Mouse (Mus musculus) heart, embryonic 14.5 days (tissue): Measurements from ENCODE around the gene Nxpe2. TPM values are rescaled to one million over a fixed set of nuclear protein-coding genes. Genes with fewer than 3 reads are reported as not detected.

Source experiments
- ATAC-seq: fragments of 200-750 bp; cut with Nextera tagmentation; 2 replicates; pipeline ENCODE4 v1.8.0; 2017; ENCODE audit warnings: low read depth, moderate TSS enrichment; ENCODE audit not compliant: insufficient number of reproducible peaks, insufficient read depth, low FRiP score
- H3K27ac ChIP-seq, 2 experiments: fragments of 200-500 bp in 1 of 2; fragments of 300-500 bp in 1 of 2; sonication (generic) in 1 of 2; replicated peaks in 1 of 2; 2 replicates each; pipeline ENCODE4 v1.5.1; 2012 to 2014; ENCODE audit warnings: low read depth in 2 of 2, low read length in 2 of 2, control low read depth in 1 of 2, mild to moderate bottlenecking in 1 of 2, mixed read lengths in 1 of 2; ENCODE audit not compliant: control insufficient read depth in 1 of 2, insufficient read depth in 1 of 2
- H3K27me3 ChIP-seq: fragments of 300-500 bp; sonication (generic); 2 replicates; pipeline ENCODE4 v1.6.1; 2014; ENCODE audit warnings: mild to moderate bottlenecking, low read length, control low read depth; ENCODE audit not compliant: control insufficient read depth, insufficient read depth
- H3K36me3 ChIP-seq: fragments of 300-500 bp; sonication (generic); 2 replicates; pipeline ENCODE4 v1.6.1; 2014; ENCODE audit warnings: mild to moderate bottlenecking, control low read depth, low read length, mixed read lengths; ENCODE audit not compliant: control insufficient read depth, insufficient read depth
- H3K4me1 ChIP-seq, 2 experiments: fragments of 200-500 bp in 1 of 2; fragments of 300-500 bp in 1 of 2; sonication (generic) in 1 of 2; 2 replicates each; pipeline ENCODE4 v1.6.1; 2012 to 2014; ENCODE audit warnings: low read length in 2 of 2, control low read depth in 1 of 2, mixed read lengths in 1 of 2; ENCODE audit not compliant: control insufficient read depth in 2 of 2, insufficient read depth in 2 of 2
- H3K4me2 ChIP-seq: fragments of 300-500 bp; sonication (generic); 2 replicates; pipeline ENCODE4 v1.6.1; 2014; ENCODE audit warnings: mild to moderate bottlenecking, low read length
- H3K4me3 ChIP-seq, 2 experiments: fragments of 200-500 bp in 1 of 2; fragments of 300-500 bp in 1 of 2; sonication (generic) in 1 of 2; 2 replicates each; pipeline ENCODE4 v1.5.1; 2012 to 2014; ENCODE audit warnings: low read length in 2 of 2, mild to moderate bottlenecking in 2 of 2, control low read depth in 1 of 2, low read depth in 1 of 2, moderate library complexity in 1 of 2; ENCODE audit not compliant: control insufficient read depth in 1 of 2, insufficient read depth in 1 of 2
- H3K9ac ChIP-seq: fragments of 300-500 bp; sonication (generic); 2 replicates; pipeline ENCODE4 v1.6.1; 2014; ENCODE audit warnings: mild to moderate bottlenecking, low read length
- H3K9me3 ChIP-seq: fragments of 300-500 bp; sonication (generic); 2 replicates; pipeline ENCODE4 v1.6.1; 2016; ENCODE audit warnings: low read length, control low read depth; ENCODE audit not compliant: control insufficient read depth
- WGBS: fragments of 180-500 bp; shearing (Covaris S2); extraction: QIAGEN DNeasy Blood & Tissue Kit; methylation state at CpG from one replicate; pipeline ENCODE4 v1.1.7; 2014; 5-methylcytosine and 5-hydroxymethylcytosine counted together
- polyA plus RNA-seq: library from polyadenylated mRNA; unstranded; fragments of >200 nt; fragmentation: Nextera tagmentation; extraction: Ambion mirVana; gene quantifications from 2 replicates; pipeline ENCODE4 v1.2.1, GENCODE M21; 2014

The Nxpe2 gene
- polyA plus RNA-seq, 1 experiment from 2014 or later = 2.0 TPM

- Histone ChIP-seq H3K4me1 (peaks cover 5% of the 10 kb centered on the region in 2 experiments; a peak in 3 of 4 replicates), H3K27ac (no peak overlapping the region), H3K27me3 (no peaks in the 10 kb centered on the region), H3K9ac (no peak overlapping the region), H3K9me3 (no peaks in the 10 kb centered on the region), H3K36me3 (no peaks in the 10 kb centered on the region), H3K4me3 (no peak overlapping the region), H3K4me2 (no peak overlapping the region)
- WGBS = 75% methylated on average over 4 of the region's 4 CpGs
- no peak for ATAC-seq
Observed at GRCm38 (mm10) chr9:48360826-48361225, 7.6 kb upstream of the Nxpe2 start.

GRCm38 (mm10) chr9:48357097-48357496, 3.8 kb upstream of the Nxpe2 start:
- H3K27ac ChIP-seq = no peak overlapping the region
- no peaks in the 10 kb centered on the region for H3K9me3 ChIP-seq
- ATAC-seq = no peak
- no peaks in the 10 kb centered on the region for H3K36me3 ChIP-seq
- WGBS = 81% methylated on average over 3 of the region's 3 CpGs
- H3K9ac ChIP-seq = no peak overlapping the region
- H3K4me2 ChIP-seq = no peak overlapping the region
- H3K4me1 ChIP-seq = peaks cover 4 to 6% of the 10 kb centered on the region in 2 experiments; a peak in 3 of 4 replicates
- H3K4me3 ChIP-seq = no peak overlapping the region
- no peaks in the 10 kb centered on the region for H3K27me3 ChIP-seq

GRCm38 (mm10) chr9:48354793-48355192, 1.5 kb upstream of the Nxpe2 start:
- Histone ChIP-seq H3K9me3 (no peaks in the 10 kb centered on the region), H3K9ac (no peak overlapping the region), H3K27me3 (no peaks in the 10 kb centered on the region), H3K4me2 (no peak overlapping the region), H3K4me1 (peaks cover 0 to 3% of the 10 kb centered on the region in 2 experiments; a peak in 2 of 4 replicates), H3K27ac (no peak overlapping the region), H3K4me3 (no peak overlapping the region), H3K36me3 (no peaks in the 10 kb centered on the region)
- no peak for ATAC-seq
- WGBS = 33% methylated on average over 3 of the region's 3 CpGs

GRCm38 (mm10) chr9:48354122-48354521, 868 bp upstream of the Nxpe2 start:
- Histone ChIP-seq H3K4me3 (no peak overlapping the region), H3K9ac (no peak overlapping the region), H3K36me3 (no peaks in the 10 kb centered on the region), H3K4me1 (peaks cover 0 to 3% of the 10 kb centered on the region in 2 experiments; a peak in 2 of 4 replicates), H3K9me3 (no peaks in the 10 kb centered on the region), H3K27me3 (no peaks in the 10 kb centered on the region), H3K27ac (peak overlapping the region in 1 of 2 experiments; percentile 77; a peak in 2 of 4 replicates), H3K4me2 (no peak overlapping the region)
- 78% methylated on average over 4 of the region's 4 CpGs for WGBS
- no peak for ATAC-seq

- no peak overlapping the region for H3K4me3 ChIP-seq
- no peak for ATAC-seq
- 84% methylated on average over 3 of the region's 3 CpGs for WGBS
- no peak overlapping the region for H3K27ac ChIP-seq
- H3K27me3 ChIP-seq = no peaks in the 10 kb centered on the region
- no peaks in the 10 kb centered on the region for H3K9me3 ChIP-seq
- no peak overlapping the region for H3K9ac ChIP-seq
- no peak overlapping the region for H3K4me2 ChIP-seq
- no peaks in the 10 kb centered on the region for H3K4me1 ChIP-seq
- H3K36me3 ChIP-seq = no peaks in the 10 kb centered on the region
Observed at GRCm38 (mm10) chr9:48345866-48346265, 7.4 kb downstream of the Nxpe2 start.

- no peaks in the 10 kb centered on the region for H3K27me3 ChIP-seq
- WGBS = 81% methylated on average over 9 of the region's 9 CpGs
Observed at GRCm38 (mm10) chr9:48345456-48345855, 7.8 kb downstream of the Nxpe2 start.

GRCm38 (mm10) chr9:48340708-48341380, 12.4 kb downstream of the Nxpe2 start:
- Histone ChIP-seq H3K36me3 (no peaks in the 10 kb centered on the region), H3K9me3 (no peaks in the 10 kb centered on the region), H3K27ac (no peak overlapping the region), H3K27me3 (no peaks in the 10 kb centered on the region), H3K4me3 (no peak overlapping the region), H3K4me2 (no peak overlapping the region), H3K4me1 (peaks cover 3 to 6% of the 10 kb centered on the region in 2 experiments; a peak in 3 of 4 replicates), H3K9ac (no peak overlapping the region)
- ATAC-seq = no peak
- WGBS = 45% methylated on average over 10 of the region's 10 CpGs

More at GRCm38 (mm10) chr9:48345456-48345855, 7.8 kb downstream of the Nxpe2 start:
- H3K4me3 ChIP-seq = no peak overlapping the region
- H3K9ac ChIP-seq = no peak overlapping the region
- ATAC-seq = no peak
- no peak overlapping the region for H3K4me2 ChIP-seq
- no peak overlapping the region for H3K27ac ChIP-seq
- H3K36me3 ChIP-seq = no peaks in the 10 kb centered on the region
- H3K9me3 ChIP-seq = no peaks in the 10 kb centered on the region
- H3K4me1 ChIP-seq = peaks cover 1 to 3% of the 10 kb centered on the region in 2 experiments; a peak in 1 of 4 replicates

- Histone ChIP-seq H3K27me3 (no peaks in the 10 kb centered on the region), H3K36me3 (no peaks in the 10 kb centered on the region), H3K4me3 (no peak overlapping the region), H3K9ac (no peak overlapping the region), H3K4me1 (peaks cover 3 to 6% of the 10 kb centered on the region in 2 experiments; a peak in 3 of 4 replicates), H3K4me2 (no peak overlapping the region), H3K27ac (no peak overlapping the region; a peak in 1 of 4 replicates), H3K9me3 (no peaks in the 10 kb centered on the region)
- no peak for ATAC-seq
- WGBS = 48% methylated on average over 5 of the region's 5 CpGs
Observed at GRCm38 (mm10) chr9:48339563-48339962, 13.7 kb downstream of the Nxpe2 start.
